Mouse (Mus musculus): Measurements from ENCODE around the gene Zfand2a.

DNA sequence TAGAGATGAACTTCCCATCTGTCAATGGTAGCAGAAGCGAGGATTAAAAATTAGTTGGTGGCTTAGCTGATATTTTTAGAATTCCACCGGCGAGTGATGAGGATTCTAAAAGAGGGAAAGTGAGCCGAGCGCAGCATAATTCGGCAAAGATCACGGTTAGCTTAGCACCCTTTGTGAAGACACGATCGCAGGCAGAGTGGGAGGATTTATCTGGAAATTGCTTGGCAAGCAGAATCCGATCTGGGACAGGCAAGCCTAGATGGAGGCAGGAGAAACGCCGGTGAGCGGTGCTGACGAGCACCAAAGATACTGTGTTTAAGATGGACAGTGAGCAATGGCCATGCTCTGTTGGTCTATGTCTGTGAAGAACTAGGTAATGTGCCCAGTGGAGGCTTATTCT, 17.9 kb upstream of the Zfand2a start:
- TF ChIP-seq POLR2A (IDR thresholded peaks at IDR 0.05; ENCODE audit: insufficient read depth, low read depth, low read length) (no peak), CTCF (IDR thresholded peaks at IDR 0.05; ENCODE audit: insufficient read depth, low read depth, low read length) (no peak)
